Mouse (Mus musculus): Measurements from ENCODE around the gene Hsd17b7.

Gene Hsd17b7

GRCm38 (mm10) chr1:169934005-169934725, 34.9 kb downstream of the Hsd17b7 start:
- DNase-seq, result peak; percentile 30

GRCm38 (mm10) chr1:169932122-169932746, 36.8 kb downstream of the Hsd17b7 start:
- DNase-seq, result no peak

- no peak for DNase-seq
Measured at GRCm38 (mm10) chr1:169931698-169932097, 37.3 kb downstream of the Hsd17b7 start.

GRCm38 (mm10) chr1:169928454-169928971, 40.5 kb downstream of the Hsd17b7 start, which contains the start of gene Ccdc190:
Ccdc190 (plus strand) TSS chr1:169928648.
- no peak for DNase-seq

- DNase-seq, result no peak
Measured at GRCm38 (mm10) chr1:169927753-169928369, 41.2 kb downstream of the Hsd17b7 start.

GRCm38 (mm10) chr1:169924567-169924966, 44.5 kb downstream of the Hsd17b7 start:
- DNase-seq, result no peak

- peak; percentile 13 for DNase-seq
Measured at GRCm38 (mm10) chr1:169921710-169922211, 47.3 kb downstream of the Hsd17b7 start.

GRCm38 (mm10) chr1:169919211-169919610, 49.8 kb downstream of the Hsd17b7 start:
- peak; percentile 68 for DNase-seq

- peak; percentile 12 for DNase-seq
Measured at GRCm38 (mm10) chr1:169917998-169918397, 51.0 kb downstream of the Hsd17b7 start.

GRCm38 (mm10) chr1:169917115-169917796, 51.8 kb downstream of the Hsd17b7 start:
- DNase-seq, result no peak

GRCm38 (mm10) chr1:169916659-169917058, 52.4 kb downstream of the Hsd17b7 start:
- DNase-seq, result no peak

- no peak for DNase-seq
Measured at GRCm38 (mm10) chr1:169911526-169911925, 57.5 kb downstream of the Hsd17b7 start.

GRCm38 (mm10) chr1:169910751-169911150, 58.3 kb downstream of the Hsd17b7 start:
- no peak for DNase-seq

- DNase-seq, result no peak
Measured at GRCm38 (mm10) chr1:169909659-169910058, 59.4 kb downstream of the Hsd17b7 start.

GRCm38 (mm10) chr1:169909163-169909562, 59.9 kb downstream of the Hsd17b7 start:
- DNase-seq, result no peak

GRCm38 (mm10) chr1:169900771-169901336, 68.2 kb downstream of the Hsd17b7 start:
- no peak for DNase-seq
